In the genomic region with DNA sequence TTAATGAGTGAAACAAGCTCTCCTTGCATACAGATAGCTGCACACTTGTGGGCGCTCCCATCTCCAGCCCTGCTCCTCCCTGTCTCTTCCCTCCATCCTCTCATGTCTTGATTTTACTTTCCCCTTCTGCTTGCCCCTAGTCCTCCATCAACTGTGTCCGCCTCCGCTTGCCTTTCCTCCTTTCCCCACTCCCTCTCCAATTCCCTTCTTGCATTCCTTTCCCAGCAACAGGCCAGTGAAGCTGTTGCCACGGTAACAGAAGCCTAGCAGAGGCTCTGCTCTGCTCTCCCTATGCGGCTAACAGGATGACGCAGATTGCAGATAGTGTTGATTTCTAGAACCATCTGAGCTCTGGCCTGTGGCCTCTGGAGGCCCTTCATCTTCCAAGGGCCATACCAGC, we compare ENCODE assay signal across 8 mouse cellular contexts. TPM values are rescaled to one million over a fixed set of nuclear protein-coding genes. Genes with fewer than 3 reads are reported as not detected.
DNase-seq lines count a peak whose midpoint lies in the region; ATAC-seq lines count a peak whose summit lies in the region.

No protein-coding gene starts in this region.

- no peaks in the 10 kb centered on the region for H3K9me3 ChIP-seq in kidney, embryonic 14.5 days (ENCODE audit: control insufficient read depth, low read length)
- no peaks in the 10 kb centered on the region for H3K9me3 ChIP-seq in forebrain, embryonic 10.5 days

- no peaks in the 10 kb centered on the region for H3K36me3 ChIP-seq in kidney, embryonic 14.5 days (ENCODE audit: control insufficient read depth, insufficient read depth, low read length)
- no peaks in the 10 kb centered on the region; the same call in 1 of the 2 replicates for H3K36me3 ChIP-seq in forebrain, embryonic 10.5 days (replicated peaks)

- no peak overlapping the region for H3K27ac ChIP-seq in kidney, embryonic 14.5 days (ENCODE audit: low read depth, low read length)
- peak overlapping the region; percentile 41; the same call in 1 of the 2 replicates for H3K27ac ChIP-seq in forebrain, embryonic 10.5 days

- H3K4me2 ChIP-seq in kidney, embryonic 14.5 days (replicated peaks; ENCODE audit: low read depth, low read length): no peak overlapping the region

- peak; percentile 71 for ATAC-seq in kidney, embryonic 14.5 days (ENCODE audit: low FRiP score, low TSS enrichment)

- no peaks in the 10 kb centered on the region for H3K27me3 ChIP-seq in kidney, embryonic 14.5 days (ENCODE audit: control insufficient read depth, insufficient read depth, low read length)
- H3K27me3 ChIP-seq in forebrain, embryonic 10.5 days (ENCODE audit: poor library complexity, severe bottlenecking): peaks cover 5% of the 10 kb centered on the region

- WGBS in kidney, embryonic 14.5 days: 18% methylated on average over 6 of the region's 6 CpGs
- 22% methylated on average over 6 of the region's 6 CpGs for WGBS in forebrain, embryonic 10.5 days

- H3K4me1 ChIP-seq in kidney, embryonic 14.5 days (ENCODE audit: control insufficient read depth, insufficient read depth, low read length): peaks cover 37% of the 10 kb centered on the region
- H3K4me1 ChIP-seq in forebrain, embryonic 10.5 days: peaks cover 74% of the 10 kb centered on the region

- DNase-seq in kidney, adult 11 months: no peak
- peak; percentile 66 for DNase-seq in forebrain, embryonic 10.5 days (ENCODE audit: extremely low spot score, low spot score)
- peak; percentile 33 to 53 for DNase-seq in layer of hippocampus, postnatal 10 days (ENCODE audit: low spot score in 2 of 2)
- peak; percentile 42 for DNase-seq in neural tube, embryonic 10.5 days (ENCODE audit: extremely low spot score, low spot score)
- DNase-seq in spleen, postnatal 36 days (ENCODE audit: low spot score in 2 of 2): no peak
- DNase-seq in urinary bladder, adult 18-20 months (ENCODE audit: low spot score in 2 of 2): no peak
- DNase-seq in thymus, postnatal 10 days (ENCODE audit: low spot score in 2 of 2): no peak

- H3K4me3 ChIP-seq in kidney, embryonic 14.5 days (ENCODE audit: low read length): no peak overlapping the region
- no peak overlapping the region for H3K4me3 ChIP-seq in forebrain, embryonic 10.5 days

- no peak overlapping the region for H3K9ac ChIP-seq in kidney, embryonic 14.5 days (ENCODE audit: low read depth, low read length)

RNA-seq across cellular contexts. Expression of gene Wars, which starts 21.9 kb away (rescaled TPM):
- 62.4 and 107 TPM in 2 replicates for polyA plus RNA-seq in kidney, embryonic 14.5 days (2014; fragmentation: Nextera tagmentation; extraction: Ambion mirVana)
- polyA plus RNA-seq in forebrain, embryonic 10.5 days (2016; fragmentation: Nextera tagmentation; extraction: Ambion mirVana): 152 and 157 TPM in 2 replicates
- total RNA-seq in layer of hippocampus, postnatal 10 days (2021): 10 to 100 TPM; 82.9 to 91.9 TPM

RNA-seq across cellular contexts. Expression of gene Wdr25, which starts 22.5 kb away (rescaled TPM):
- polyA plus RNA-seq in kidney, embryonic 14.5 days (2014; fragmentation: Nextera tagmentation; extraction: Ambion mirVana): 3.4 and 6.0 TPM in 2 replicates
- polyA plus RNA-seq in forebrain, embryonic 10.5 days (2016; fragmentation: Nextera tagmentation; extraction: Ambion mirVana): 9.4 and 9.9 TPM in 2 replicates
- 1 to 10 TPM; 7.1 to 9.0 TPM for total RNA-seq in layer of hippocampus, postnatal 10 days (2021)

Comparison
In these comparisons a context has a peak if more than half of its experiments do, and no peak if none do; other contexts are left out.
1. DNase-seq: peak in forebrain, embryonic 10.5 days (single experiment), layer of hippocampus, postnatal 10 days (2 of 2) and neural tube, embryonic 10.5 days (single experiment); none in kidney, adult 11 months (single experiment), spleen, postnatal 36 days (0 of 2), urinary bladder, adult 18-20 months (0 of 2) and thymus, postnatal 10 days (0 of 2).